Mouse (Mus musculus) MEL-GATA-1-ER (cell line): ENCODE measurements around the gene Asic2.
"Not testable (repeated sequence)": the region's sequence is repeated elsewhere in the genome, so short reads cannot be mapped to it uniquely, and the experiment has no call there.

Experiments
- DNase-seq: peaks from one replicate; pipeline ENCODE4 v3.0.0-alpha.2; 2012; ENCODE audit warnings: low read depth; ENCODE audit errors: extremely low read depth

Gene Asic2

DNA sequence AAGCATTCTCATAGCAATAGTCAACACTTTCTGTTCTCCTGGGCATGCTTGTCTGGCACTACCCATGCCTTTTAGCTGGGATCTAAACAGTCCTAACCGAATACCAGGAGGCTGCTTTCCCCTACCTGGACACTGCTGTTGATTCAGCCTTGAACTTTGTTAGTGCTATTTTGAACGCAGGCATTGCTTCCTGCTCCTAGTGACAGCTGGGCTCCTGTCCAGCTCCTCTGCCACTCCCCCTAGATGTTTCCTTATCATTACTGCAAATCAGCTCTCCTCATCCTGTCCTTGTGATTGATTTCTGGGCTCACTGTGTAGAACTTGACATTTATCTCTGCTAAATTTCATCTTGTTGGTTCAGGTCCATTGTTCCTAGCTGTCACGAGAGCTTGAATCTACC is 605.8 kb downstream of the Asic2 start:
- DNase-seq, result no peak

DNA sequence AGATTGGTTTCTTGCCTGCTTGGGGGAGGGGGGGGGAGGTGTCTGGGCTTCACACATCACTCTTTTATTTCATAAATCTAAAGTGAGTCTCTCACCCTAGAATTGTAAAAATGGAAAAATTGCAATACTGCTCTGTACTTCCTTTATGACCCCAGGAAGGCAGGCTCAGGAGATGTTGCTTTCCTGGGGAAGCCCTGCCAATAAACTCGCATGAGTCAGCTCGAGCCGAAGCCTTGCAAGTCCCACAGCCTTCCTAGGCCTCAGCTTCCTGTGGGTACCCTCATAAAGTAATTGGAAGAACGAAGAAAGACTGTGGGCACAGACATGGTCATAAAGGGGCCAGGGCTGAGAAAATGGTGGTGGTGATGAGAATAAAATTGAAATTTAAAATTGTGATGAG is 607.2 kb downstream of the Asic2 start:
- DNase-seq, result no peak

DNA sequence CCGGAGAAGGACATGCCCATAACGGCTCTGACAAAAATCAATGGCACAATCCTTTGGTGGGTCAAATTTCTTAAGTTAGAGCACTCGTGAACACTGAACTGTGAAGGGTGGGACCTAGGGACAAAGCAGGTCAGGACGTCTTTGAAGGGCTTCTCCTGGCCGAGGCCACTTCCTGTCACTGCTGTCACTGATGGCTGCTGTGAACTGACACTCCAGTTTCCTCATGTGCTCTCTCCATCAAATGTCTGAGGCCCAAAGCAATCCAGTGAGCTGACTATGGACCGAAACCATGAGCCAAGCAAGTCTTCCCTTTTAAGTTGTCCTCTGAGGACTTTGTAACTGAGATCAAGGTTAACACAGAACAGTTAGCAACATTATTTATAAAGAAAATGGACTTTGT is 617.8 kb downstream of the Asic2 start:
- DNase-seq, result not testable (repeated sequence)

DNA sequence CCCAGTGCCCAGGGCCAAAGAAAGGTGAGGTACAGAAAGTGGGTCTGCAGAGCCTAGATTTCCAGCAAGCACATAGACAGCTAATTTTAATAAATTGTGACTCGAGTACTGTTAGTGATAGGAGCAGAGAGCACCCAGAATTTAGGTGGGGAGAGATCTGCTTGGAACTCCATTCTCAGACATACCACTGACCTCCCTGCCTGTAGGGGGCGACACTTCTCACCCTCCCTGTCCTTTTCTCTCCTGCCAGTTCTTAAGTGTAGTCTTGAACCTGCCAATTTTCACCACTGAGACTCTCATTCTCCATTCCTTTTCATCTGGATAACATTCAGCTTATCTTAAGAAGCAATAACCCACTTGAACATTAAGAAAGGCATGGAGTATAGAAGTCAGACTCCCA is 636.3 kb downstream of the Asic2 start:
- DNase-seq, result no peak

DNA sequence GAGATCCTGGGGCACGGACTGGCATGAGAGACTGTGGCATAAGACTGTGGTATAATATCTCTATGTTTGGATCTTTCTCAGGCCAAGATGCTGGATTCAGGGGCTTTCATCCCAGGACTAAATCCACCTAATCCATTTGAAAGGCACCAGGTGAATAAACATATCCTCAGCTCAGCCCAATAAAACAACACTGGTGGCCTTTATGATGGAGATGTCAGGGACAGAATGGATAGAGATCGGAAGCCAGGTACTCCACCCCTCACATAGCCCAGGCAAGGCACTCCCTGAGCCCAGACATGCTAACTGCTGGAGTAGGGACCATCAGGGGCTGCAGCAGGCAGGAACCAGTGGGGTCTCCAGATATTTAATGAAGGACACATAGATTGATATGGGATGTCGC is 637.3 kb downstream of the Asic2 start:
- DNase-seq, result no peak

DNA sequence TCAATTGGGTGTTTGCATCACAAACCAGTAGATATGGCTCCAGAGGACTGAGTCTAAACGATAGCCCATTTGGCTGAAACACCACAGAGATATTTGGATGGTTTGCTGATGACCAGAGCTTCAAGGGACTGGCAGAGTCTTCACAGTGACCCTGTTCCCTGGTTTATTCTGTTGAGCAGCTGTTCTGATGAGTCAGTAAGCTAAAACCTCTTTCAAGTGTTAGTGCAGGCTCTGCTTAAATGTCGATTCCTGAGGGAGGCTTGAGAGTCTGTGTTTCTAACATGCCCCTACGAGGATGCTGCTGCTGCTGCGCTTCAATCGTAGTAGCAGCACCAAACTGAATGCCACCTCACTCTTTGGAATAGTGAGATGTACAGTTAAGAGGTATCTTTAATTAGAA is 640.2 kb downstream of the Asic2 start:
- no peak for DNase-seq

DNA sequence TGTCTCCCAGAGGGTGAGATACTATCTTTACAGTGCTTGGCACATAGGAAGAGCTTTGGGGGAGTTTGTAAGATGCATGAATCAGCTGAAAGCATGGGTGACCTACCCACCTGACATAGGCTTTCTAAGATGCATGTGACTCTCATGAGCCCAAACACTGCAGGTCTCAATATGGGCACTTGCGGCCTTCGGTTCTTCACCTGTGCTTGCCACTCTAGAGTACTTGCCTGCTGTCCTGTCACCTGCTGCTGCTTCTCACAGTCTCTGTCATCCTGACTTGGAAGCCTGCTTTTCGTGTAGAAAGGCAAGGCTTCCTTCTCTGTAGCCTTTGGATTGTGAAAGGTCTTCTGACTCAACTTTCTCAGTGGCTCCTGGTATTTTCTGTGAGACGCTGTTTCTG is 645.1 kb downstream of the Asic2 start:
- no peak for DNase-seq

DNA sequence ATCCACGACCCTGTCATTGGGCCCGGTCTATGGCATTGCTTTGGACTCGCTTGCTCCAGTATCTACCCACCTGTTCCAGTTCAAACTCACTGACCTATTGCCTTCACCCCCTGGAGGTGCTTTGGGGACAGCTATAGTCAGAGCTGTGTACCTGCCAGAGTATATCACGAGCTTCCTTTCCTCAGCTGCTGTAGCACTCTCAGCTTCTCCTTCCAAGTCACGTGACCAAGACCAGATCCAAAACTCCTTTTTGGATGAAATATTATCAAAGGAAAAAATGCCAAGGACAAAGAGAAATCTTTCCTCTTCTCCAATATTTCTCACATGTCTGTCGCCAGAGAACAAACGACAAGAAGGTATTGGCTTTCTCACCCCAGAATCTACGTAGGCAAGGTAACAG is 645.8 kb downstream of the Asic2 start:
- DNase-seq, result no peak

DNA sequence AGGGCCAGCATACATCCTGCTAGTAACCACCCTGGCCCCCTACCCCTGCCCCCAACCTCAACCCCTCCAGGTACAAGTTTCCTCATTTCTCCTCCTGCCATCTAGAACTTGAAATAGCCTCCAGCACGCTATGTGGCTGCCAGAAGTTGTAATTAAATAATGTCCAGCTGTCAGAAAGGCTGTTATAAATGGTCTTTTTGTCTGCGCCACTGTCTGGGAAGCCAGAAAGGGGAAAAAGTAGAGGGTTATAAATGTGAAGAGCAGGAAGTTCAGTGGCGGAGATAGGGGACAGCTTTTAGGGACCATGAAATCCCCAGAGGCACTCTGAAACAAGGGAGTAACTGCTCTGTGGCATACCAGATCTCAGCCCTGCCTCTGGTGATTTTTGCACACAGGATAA is 678.2 kb downstream of the Asic2 start:
- no peak for DNase-seq

DNA sequence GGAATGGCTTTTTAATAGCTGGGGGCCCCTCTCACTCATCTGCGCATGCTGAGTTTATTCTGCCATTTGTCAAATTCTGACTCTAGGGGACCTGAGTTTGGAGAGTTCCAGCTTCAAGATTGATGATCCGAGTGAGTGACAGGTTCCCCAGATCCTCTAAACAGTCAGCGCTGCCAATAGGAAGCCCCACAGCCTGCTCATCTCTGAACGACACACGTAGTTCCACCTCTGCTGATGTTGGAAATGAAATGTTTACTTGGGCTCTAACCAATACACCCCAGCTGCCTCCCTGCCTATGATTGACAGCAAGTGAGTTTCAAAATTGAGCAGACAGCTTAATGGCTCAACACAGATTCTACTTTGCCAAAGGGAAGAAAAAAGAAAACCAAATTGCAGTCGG is 685.1 kb downstream of the Asic2 start:
- no peak for DNase-seq

DNA sequence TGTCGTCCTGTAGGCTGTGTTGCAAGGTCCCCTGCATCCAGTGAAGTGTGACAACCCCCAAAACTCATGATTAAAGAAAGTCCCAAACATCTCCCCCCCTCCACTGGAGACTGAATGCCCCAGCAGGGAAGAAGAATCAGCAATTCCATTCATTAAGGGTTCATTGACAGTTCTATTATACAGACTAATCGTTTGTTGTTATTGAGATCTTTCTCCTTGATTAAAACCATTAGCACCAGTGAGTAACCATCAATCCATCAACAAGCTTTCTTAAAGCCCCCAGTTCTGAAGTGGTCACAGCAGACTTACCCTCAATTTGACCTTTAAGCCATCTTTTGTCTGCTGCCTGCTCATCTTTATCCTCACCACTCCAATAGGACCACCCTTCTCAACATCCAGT is 688.2 kb downstream of the Asic2 start:
- no peak for DNase-seq

DNA sequence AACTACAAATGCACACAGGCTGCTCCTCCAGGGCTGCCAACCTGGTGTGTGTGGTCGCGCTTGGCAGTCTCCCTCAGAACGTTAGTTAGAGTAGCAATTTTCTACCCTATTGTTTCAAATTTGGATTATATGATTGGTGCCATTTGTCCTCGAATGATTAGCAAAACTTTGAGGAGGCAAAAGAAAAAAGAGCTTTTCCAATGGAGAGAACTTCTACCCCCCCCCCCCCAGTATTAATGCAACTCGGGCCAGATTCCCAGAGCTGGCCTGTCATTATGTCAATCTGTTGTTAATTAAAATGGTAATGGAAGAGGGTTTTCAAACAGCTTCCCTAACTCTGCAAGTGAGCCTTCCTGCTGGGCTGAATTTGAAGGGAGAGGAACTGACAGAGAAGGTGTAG is 690.9 kb downstream of the Asic2 start:
- DNase-seq, result no peak

DNA sequence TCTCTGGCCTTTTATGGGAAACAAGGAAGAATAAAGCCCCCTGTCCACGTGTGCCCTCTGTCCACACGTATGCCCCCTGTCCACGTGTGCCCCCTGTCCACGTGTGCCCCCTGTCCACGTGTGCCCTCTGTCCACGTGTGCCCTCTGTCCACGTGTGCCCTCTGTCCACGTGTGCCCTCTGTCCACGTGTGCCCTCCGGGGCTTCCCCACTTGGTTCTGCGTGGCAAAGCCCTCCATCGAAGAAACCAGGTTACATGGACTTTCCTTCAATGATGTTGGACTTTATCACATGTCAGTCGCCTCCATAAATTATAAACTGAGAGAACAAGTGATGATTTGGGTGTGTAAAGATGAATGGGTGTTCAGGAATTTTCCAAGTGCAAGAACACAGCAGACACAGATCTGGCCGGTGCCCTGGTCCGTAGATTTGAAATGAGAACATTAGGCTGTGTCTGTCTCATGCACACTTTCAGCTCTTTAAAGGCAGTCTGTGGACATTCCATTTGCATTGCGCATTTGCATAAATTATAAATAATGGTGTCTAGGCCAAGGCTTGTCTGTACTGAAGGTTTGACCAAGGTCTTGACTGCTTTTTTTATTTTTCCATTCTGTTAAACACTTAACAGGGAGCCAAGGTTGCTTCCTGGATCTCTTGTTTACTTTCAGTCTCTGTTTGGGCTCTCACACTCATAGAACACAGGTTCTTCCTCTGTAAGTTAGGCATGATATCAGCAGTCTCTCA is 695.4 kb downstream of the Asic2 start:
- DNase-seq, result no peak

DNA sequence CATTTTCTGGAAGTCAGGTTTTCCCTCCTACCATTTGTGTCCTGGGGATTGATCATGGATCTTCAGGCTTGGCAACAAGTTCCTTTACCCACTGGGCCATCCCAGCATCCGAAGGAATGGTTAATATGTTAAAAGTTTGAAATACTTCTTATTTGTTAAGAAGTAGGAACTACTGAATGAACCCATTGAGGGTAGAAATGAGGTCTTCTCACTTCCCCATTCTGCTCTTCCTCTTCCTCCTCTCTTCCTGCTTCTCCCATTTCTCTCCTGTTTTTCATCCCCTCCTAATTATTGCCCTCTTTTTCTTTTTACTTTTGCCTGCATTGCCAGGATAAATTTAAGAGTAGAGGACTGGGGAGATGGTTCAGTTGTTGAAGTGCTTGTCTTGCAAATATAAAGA is 696.8 kb downstream of the Asic2 start:
- DNase-seq, result no peak

DNA sequence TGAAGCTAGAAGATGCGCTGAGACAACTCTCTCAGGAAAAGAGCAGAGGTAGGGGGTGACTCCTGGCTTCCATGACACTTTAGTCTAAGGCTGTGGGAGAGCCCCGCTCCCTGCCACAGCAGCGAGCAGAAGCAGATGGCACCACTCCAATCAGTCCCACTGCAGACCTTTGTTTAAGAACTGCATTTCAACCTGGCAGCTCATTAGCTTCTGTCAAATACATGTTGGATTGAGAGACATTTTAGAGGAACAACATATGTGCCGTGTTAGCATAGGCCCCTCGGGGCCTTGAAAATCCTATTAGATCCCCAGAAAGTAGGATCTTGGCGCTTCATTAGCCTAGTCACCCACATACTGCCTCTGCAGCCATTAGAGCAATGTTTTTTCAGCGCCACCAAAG is 697.7 kb downstream of the Asic2 start:
- no peak for DNase-seq

DNA sequence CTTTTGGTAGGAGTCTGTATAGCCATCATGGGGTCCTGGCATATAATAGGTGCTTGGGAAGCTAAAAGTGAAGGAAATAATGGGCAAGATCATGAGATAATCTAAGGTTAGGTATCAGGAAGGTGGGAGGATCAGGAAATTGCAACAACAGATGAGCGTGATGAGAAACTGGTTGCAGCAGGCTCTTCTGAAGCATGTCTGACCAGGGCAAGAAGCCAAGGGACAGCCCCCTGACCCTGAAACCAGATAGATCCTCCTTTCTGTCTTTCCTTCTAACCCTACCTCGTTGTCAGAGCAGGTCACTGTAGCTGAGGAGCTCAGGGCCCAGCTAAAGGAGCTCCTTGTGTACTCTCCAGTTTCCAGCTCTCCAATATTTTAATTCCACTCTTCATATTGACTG is 704.5 kb downstream of the Asic2 start:
- DNase-seq, result no peak

DNA sequence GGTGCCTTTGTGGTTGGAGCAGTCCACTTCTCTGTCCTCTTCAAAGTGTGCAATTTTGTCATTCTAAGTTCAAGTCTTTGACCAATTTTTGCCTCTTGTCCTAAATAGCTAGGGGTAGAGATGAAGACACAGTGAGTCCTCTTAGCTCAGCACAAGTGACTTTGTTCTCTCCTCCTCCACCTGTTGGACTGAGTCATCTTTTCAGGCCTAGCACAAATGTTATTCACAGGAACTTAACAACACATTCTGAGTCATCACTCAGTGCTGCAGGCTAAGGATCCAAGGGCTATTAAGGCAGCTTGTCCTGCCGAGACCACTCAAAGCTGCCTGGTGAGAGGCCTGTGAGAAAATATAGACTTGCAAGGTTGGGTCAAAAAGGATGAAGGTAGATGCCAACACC is 705.1 kb downstream of the Asic2 start:
- no peak for DNase-seq

DNA sequence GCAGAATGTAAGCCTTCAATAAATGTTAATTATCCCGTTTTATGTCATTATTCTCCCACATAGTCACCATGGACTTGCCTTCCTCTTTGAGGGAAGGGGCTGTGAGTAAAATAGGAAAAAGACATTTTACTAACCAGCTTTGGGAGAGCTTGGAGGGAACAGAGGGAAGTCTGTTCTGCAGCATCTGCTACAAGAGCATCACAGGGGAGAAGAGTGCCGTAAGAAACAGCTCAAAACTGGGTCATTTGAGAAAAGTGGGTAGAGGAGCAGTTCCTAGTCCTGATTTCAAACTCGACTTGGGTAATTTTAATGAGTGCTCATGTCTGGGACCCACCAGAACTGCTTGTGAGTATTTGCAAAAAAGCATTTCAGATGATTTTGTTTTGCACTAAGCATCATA is 707.0 kb downstream of the Asic2 start:
- no peak for DNase-seq

DNA sequence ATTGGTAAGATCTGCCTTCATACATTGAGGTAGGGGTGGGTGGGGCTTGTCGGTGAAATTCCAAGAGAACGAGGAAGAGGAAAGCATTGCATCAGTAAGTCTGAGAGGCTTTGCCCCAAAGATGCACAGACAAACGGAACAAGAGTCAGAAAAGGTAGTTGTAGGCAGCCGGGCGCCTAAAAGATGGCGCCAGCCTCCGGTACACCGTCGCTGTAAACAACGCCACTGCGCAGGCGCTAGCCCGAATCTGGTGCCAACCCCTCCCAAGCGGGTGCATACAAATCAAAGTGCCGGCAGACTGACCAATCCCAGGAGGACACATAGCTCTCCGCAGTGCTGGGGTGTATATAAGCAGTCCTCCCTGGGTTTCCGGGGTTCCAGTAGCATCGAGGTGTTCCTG is 727.1 kb downstream of the Asic2 start:
- not testable (repeated sequence) for DNase-seq

DNA sequence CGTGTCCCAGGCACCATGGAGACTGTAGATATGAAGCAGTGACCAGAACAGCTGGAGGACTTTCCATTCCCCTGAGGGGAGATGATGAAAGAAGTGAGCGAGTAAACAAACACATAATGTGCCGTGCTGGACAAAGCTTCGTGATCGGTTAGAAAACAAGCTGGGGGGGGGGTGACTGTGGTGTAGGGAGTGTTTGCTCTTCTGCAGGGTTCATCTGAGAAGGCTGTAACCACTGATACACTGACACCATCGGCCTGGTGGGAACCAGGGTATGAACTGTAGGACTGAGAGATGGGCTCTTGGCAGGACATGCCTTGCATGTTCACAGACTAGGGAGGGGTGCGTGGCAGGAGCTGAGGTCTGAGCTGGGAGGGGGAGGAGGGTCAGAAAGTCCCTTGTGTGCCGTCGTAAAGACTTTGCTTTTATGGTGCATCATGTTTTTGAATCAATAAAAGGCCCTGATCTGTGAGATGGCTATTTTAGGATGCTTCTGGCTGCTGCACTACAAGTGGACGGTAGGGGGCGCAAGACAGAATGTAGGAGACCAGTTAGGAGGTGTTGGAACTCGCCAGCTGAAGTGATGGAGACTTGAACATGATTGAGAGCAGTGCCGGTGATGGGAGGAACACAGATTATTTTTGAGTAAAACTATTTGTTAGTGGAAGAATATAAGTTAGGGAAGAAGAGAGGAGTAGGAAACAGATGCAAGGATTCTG is 728.1 kb downstream of the Asic2 start:
- DNase-seq, result no peak

DNA sequence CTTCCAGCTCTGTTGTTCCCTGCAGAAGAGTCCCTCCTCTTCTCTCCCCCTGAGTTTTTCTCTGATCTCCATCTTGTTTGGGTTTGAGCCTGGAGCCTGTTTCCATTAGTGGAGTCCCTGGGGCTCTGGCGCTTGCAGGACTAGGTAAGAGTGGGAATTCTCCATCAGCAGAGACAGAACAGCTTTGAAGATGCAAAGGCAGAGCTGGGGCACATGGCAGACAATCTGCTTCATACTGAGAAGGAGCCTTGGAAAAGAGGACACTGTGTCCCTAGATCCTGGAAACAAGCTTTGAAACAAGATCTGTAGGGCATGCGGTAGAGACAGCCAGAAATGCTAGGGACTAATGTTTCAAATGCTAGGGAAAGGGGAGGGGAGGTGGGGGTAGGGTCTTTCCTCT is 729.2 kb downstream of the Asic2 start:
- no peak for DNase-seq

DNA sequence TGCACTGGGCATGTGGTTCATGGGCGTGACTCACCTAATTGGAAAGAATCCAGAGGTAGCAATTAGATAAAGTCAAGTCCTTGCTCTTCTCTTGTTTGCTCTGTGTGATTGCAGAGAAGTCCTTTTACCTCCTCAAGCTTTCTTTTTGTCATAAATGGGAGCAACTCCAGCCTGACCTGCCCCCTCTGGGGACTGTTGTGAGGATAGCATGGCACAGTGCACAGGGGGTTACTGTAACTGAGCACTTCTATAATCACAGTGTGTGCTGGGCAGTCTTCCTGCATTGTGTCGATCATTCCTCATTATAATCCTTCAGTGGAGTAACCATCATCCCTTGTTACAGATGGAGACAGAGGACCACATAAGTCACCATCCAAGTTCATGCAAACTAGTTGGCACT is 732.2 kb downstream of the Asic2 start:
- DNase-seq, result no peak

DNA sequence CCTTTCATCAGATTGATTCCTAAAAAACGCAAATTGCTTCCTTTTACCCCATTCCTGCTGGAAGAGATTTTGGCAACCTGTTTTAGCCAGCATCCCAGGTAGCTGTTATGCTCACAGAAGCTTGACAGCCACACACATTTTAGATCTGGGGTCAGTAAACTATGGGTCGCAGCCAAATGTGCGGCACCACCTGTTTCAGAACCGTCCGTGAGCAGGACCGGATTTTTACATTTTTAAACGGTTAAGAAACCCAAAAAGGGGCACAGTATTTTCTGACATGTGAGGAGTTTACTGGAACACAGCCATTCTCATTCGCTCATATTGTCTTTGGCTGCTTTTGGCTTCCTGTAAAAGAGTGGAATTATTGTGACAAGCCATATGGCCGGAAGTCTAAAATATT is 744.9 kb downstream of the Asic2 start:
- no peak for DNase-seq
